Mouse (Mus musculus) lung, postnatal 0 days (tissue): Measurements from ENCODE around the gene Bhlha15. TPM values are rescaled to one million over a fixed set of nuclear protein-coding genes. Genes with fewer than 3 reads are reported as not detected.

Source experiments
- ATAC-seq: fragments of 200-750 bp; cut with Nextera tagmentation; 2 replicates; pipeline ENCODE4 v1.8.0; 2017; ENCODE audit warnings: moderate library complexity
- DNase-seq: peaks from one replicate; pipeline ENCODE4 v3.0.0-alpha.2; 2016; ENCODE audit warnings: low spot score
- H3K27ac ChIP-seq: fragments of 300-500 bp; sonication (generic); 2 replicates; pipeline ENCODE4 v1.5.1; 2014; ENCODE audit warnings: antibody characterized with exemption, mild to moderate bottlenecking, low read length, mixed read lengths
- H3K27me3 ChIP-seq: fragments of 300-500 bp; sonication (generic); replicated peaks from 2 replicates; pipeline ENCODE4 v1.6.1; 2014; ENCODE audit warnings: low read length, mixed read lengths; ENCODE audit not compliant: insufficient read depth
- H3K36me3 ChIP-seq: fragments of 300-500 bp; sonication (generic); 2 replicates; pipeline ENCODE4 v1.6.1; 2014; ENCODE audit warnings: low read length, mixed read lengths; ENCODE audit not compliant: insufficient read depth
- H3K4me1 ChIP-seq: fragments of 300-500 bp; sonication (generic); 2 replicates; pipeline ENCODE4 v1.6.1; 2014; ENCODE audit warnings: antibody characterized with exemption, low read depth, low read length, mixed read lengths; ENCODE audit not compliant: insufficient read depth
- H3K4me2 ChIP-seq: fragments of 300-500 bp; sonication (generic); replicated peaks from 2 replicates; pipeline ENCODE4 v1.6.1; 2014; ENCODE audit warnings: low read depth, mild to moderate bottlenecking, low read length, moderate library complexity, mixed read lengths
- H3K4me3 ChIP-seq: fragments of 300-500 bp; sonication (generic); 2 replicates; pipeline ENCODE4 v1.5.1; 2014; ENCODE audit warnings: low read depth, low read length
- H3K9ac ChIP-seq: fragments of 300-500 bp; sonication (generic); replicated peaks from 2 replicates; pipeline ENCODE4 v1.6.1; 2014; ENCODE audit warnings: low read depth, mild to moderate bottlenecking
- H3K9me3 ChIP-seq: fragments of 300-500 bp; sonication (generic); 2 replicates; pipeline ENCODE4 v1.6.1; 2016; ENCODE audit warnings: low read length, mixed read lengths
- CTCF ChIP-seq: IDR thresholded peaks from 2 replicates; pipeline ENCODE4 v1.5.1; 2016; ENCODE audit warnings: antibody characterized with exemption, mild to moderate bottlenecking
- EP300 ChIP-seq: IDR thresholded peaks from 2 replicates; pipeline ENCODE4 v1.6.1; 2016; ENCODE audit warnings: antibody characterized with exemption, mild to moderate bottlenecking, control low read depth
- WGBS: fragments of 180-500 bp; shearing (Covaris S2); extraction: QIAGEN DNeasy Blood & Tissue Kit; methylation state at CpG from one replicate; pipeline ENCODE4 v1.1.7; 2014; 5-methylcytosine and 5-hydroxymethylcytosine counted together
- polyA plus RNA-seq: library from polyadenylated mRNA; unstranded; fragments of >200 nt; fragmentation: Nextera tagmentation; extraction: Ambion mirVana; gene quantifications from 2 replicates; pipeline ENCODE4 v1.2.1, GENCODE M21; 2015

Gene Bhlha15
- polyA plus RNA-seq, 1 experiment from 2014 or later = 0.20 TPM

GRCm38 (mm10) chr5:144184350-144185045, 5.6 kb upstream of the Bhlha15 start:
- H3K4me1 ChIP-seq = peaks cover under 1% of the 10 kb centered on the region; the same call in 1 of the 2 replicates
- ATAC-seq = peak; percentile 53
- H3K27ac ChIP-seq = no peak overlapping the region
- no peaks in the 10 kb centered on the region for H3K9me3 ChIP-seq
- DNase-seq = no peak
- no peak overlapping the region for H3K4me3 ChIP-seq
- 67% methylated on average over 21 of the region's 21 CpGs for WGBS
- TF ChIP-seq CTCF = no peak
- TF ChIP-seq EP300 = no peak
- 0 out of 2 replicates have a peak overlapping the region, but pooled peaks have one; percentile 11 for H3K4me2 ChIP-seq
- H3K27me3 ChIP-seq = no peaks in the 10 kb centered on the region
- no peak overlapping the region for H3K9ac ChIP-seq
- no peaks in the 10 kb centered on the region for H3K36me3 ChIP-seq

DNA sequence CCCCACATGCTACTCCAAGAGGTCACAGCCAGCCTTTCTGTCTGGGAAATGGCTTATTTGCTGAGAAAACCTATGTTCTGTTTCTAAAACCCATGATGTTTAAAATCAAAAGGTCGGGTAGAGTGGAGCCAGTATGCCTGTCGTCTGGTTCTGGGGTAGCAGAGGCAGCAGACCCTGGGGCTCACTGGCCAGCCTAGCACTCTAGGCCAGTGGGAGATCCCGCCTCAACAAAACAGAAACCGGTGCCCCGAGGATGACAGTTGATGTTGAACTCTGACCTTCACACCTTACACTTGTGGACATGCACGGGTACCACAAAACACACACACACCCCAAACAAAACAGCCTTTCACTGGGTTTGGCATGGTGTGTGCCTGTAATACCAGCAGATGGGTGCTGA, 1.7 kb upstream of the Bhlha15 start:
- peaks cover 4% of the 10 kb centered on the region; the same call in 1 of the 2 replicates for H3K4me1 ChIP-seq
- 81% methylated on average over 6 of the region's 6 CpGs for WGBS
- no peak for ATAC-seq

GRCm38 (mm10) chr5:144189327-144189726, 759 bp upstream of the Bhlha15 start:
- Histone ChIP-seq H3K4me3 (no peak overlapping the region), H3K27ac (no peak overlapping the region), H3K4me2 (no peak overlapping the region), H3K9ac (no peak overlapping the region), H3K27me3 (no peaks in the 10 kb centered on the region), H3K9me3 (no peaks in the 10 kb centered on the region), H3K4me1 (peaks cover 4% of the 10 kb centered on the region; the same call in 1 of the 2 replicates), H3K36me3 (no peaks in the 10 kb centered on the region)
- TF ChIP-seq EP300 = no peak
- TF ChIP-seq CTCF = no peak
- ATAC-seq (no peak), DNase-seq (no peak)
- 69% methylated on average over 7 of the region's 7 CpGs for WGBS

More for the DNA sequence above, 1.7 kb upstream of the Bhlha15 start:
- no peaks in the 10 kb centered on the region for H3K9me3 ChIP-seq
- no peak overlapping the region for H3K4me3 ChIP-seq
- no peak for DNase-seq
- H3K36me3 ChIP-seq = no peaks in the 10 kb centered on the region
- no peak overlapping the region for H3K27ac ChIP-seq
- no peak overlapping the region for H3K4me2 ChIP-seq
- no peaks in the 10 kb centered on the region for H3K27me3 ChIP-seq
- no peak overlapping the region for H3K9ac ChIP-seq
- TF ChIP-seq CTCF (no peak), EP300 (no peak)

GRCm38 (mm10) chr5:144191026-144191425, 940 bp downstream of the Bhlha15 start:
- H3K27ac ChIP-seq = no peak overlapping the region
- DNase-seq (no peak), ATAC-seq (no peak)
- no peak overlapping the region for H3K4me2 ChIP-seq
- no peak for TF ChIP-seq EP300
- no peak for TF ChIP-seq CTCF
- no peaks in the 10 kb centered on the region for H3K27me3 ChIP-seq
- WGBS = 42% methylated on average over 23 of the region's 23 CpGs
- H3K36me3 ChIP-seq = no peaks in the 10 kb centered on the region
- H3K4me3 ChIP-seq = no peak overlapping the region
- H3K4me1 ChIP-seq = peaks cover 4% of the 10 kb centered on the region; the same call in 1 of the 2 replicates
- H3K9me3 ChIP-seq = no peaks in the 10 kb centered on the region
- no peak overlapping the region for H3K9ac ChIP-seq

DNA sequence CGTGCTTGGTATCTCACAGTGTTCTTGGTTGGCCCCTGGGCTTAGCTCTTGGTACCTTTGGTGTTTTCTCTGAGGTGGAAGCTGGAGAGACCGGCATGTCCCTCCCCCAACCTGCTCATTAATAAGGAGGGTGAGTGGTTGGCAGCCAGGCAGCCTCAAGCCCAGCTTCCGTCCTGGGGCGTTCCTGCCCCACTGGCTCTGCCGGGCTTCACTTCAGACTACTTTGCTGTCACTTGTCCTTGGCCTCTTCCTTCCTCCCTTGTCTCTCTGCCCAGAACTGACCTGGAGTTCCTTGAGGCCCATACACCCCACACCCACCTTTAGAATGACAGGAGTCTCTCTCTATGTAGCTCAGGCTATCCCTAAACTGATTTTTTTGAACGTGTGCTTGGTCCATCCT, 2.6 kb downstream of the Bhlha15 start:
- 44% methylated on average over 6 of the region's 6 CpGs for WGBS
- peak; percentile 39 for DNase-seq
- no peaks in the 10 kb centered on the region for H3K27me3 ChIP-seq
- no peaks in the 10 kb centered on the region for H3K9me3 ChIP-seq
- H3K36me3 ChIP-seq = peaks cover 12% of the 10 kb centered on the region; the same call in 1 of the 2 replicates
- ATAC-seq = peak; percentile 49
- no peak overlapping the region for H3K4me3 ChIP-seq
- H3K9ac ChIP-seq = no peak overlapping the region
- peaks cover 4% of the 10 kb centered on the region; the same call in 1 of the 2 replicates for H3K4me1 ChIP-seq
- no peak overlapping the region for H3K4me2 ChIP-seq
- no peak for TF ChIP-seq EP300
- TF ChIP-seq CTCF = no peak
- H3K27ac ChIP-seq = no peak overlapping the region

DNA sequence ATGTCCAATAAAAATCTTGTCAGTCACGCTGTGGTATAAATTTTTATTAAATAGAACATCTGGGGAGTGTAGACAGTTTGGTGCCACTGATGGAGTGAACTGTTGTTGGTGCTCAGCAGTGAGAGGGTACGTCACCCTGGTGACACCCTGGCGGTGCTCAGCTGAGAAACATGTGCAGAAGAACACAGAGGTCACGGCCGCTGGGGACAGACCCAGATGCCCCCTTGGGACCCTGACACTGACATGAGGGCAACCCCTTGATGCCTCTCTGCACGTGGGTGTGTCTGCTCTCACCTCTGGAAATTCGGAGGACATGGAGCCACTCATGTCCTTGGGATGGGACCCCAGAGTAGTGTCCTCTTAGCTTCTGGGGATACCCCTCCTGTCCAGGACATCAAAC, 4.3 kb downstream of the Bhlha15 start:
- Histone ChIP-seq H3K4me1 (peaks cover 4% of the 10 kb centered on the region; the same call in 1 of the 2 replicates), H3K27me3 (no peaks in the 10 kb centered on the region), H3K9me3 (no peaks in the 10 kb centered on the region), H3K4me2 (no peak overlapping the region), H3K36me3 (peaks cover 12% of the 10 kb centered on the region; the same call in 1 of the 2 replicates), H3K4me3 (no peak overlapping the region), H3K27ac (no peak overlapping the region), H3K9ac (no peak overlapping the region)
- TF ChIP-seq CTCF (no peak), EP300 (no peak)
- ATAC-seq = no peak
- 86% methylated on average over 7 of the region's 7 CpGs for WGBS
- DNase-seq = no peak
